Mouse (Mus musculus) Patski (cell line): Measurements from ENCODE around the gene M1ap. TPM values are rescaled to one million over a fixed set of nuclear protein-coding genes. Genes with fewer than 3 reads are reported as not detected.

Experiments
- ATAC-seq: fragments of 100-300 bp; one replicate; pipeline ENCODE4 v1.8.0; 2021
- CTCF ChIA-PET: fragments of 350-600 bp; sonication (Branson Sonifier 250); formaldehyde crosslinking; loops from one replicate; lab custom pipeline; 2022; ENCODE audit warnings: inconsistent platforms; lab: Charles Lee
- POLR2A ChIA-PET: fragments of 350-600 bp; sonication (Branson Sonifier 250); formaldehyde crosslinking; loops from one replicate; lab custom pipeline; 2022; ENCODE audit warnings: antibody characterized with exemption, inconsistent platforms; lab: Charles Lee
- DNase-seq: peaks from one replicate; pipeline ENCODE4 v3.0.0-alpha.2; 2011; ENCODE audit warnings: low read depth, low spot score
- H3K27me3 ChIP-seq: fragments of 371-371 bp; one replicate; pipeline ENCODE4 v1.5.1; 2021
- CTCF ChIP-seq: fragments of 100-300 bp; IDR thresholded peaks from one replicate; pipeline ENCODE4 v1.5.1; 2021
- in situ Hi-C: fragments of 300-500 bp; cut with MboI; formaldehyde crosslinking; loops from 3 replicates; pipeline ENCODE4 v1.11.1; 2018; ENCODE audit warnings: low pct_unique_long_range_greater_than_20kb, mixed read lengths
- polyA plus RNA-seq: library from polyadenylated mRNA; unstranded; gene quantifications from one replicate; pipeline ENCODE4 v1.2.3, GENCODE M21; 2021

Gene M1ap
- polyA plus RNA-seq, 1 experiment from 2014 or later = not detected

DNA sequence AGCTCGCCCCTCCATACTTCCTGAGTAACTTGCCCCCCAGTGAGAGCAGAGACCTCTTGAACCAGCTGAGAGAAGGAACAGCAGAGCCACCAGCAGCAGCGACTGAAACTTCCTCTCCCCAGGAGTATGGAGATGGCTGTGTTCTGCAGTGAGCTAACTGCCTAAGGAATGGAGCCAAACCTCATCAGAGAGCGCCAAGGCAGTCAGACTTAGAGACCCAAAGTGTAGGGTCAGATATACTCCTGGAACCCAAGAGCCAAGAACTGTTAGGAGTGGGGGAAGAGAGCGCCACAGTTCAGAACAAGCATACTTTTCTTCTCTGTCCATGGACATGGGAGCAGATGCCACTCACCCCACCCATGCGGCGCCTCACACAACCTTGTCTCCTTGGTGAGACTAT lies 119.7 kb downstream of the M1ap start:
- CTCF ChIA-PET = interaction anchor here (1.4 kb wide), 1 partner anchor 12 kb away, joined by 4 read pairs; the partner anchor contains the start of genes Aup1 and Htra2
- ATAC-seq = no peak

GRCm38 (mm10) chr6:83068221-83068620 lies 121.5 kb downstream of the M1ap start:
- CTCF ChIA-PET = no interaction called here
- TF ChIP-seq CTCF = no peak
- DNase-seq (no peak), ATAC-seq (no peak)
- H3K27me3 ChIP-seq = peaks cover 53% of the 10 kb centered on the region
- in situ Hi-C loops = no loop called here
- POLR2A ChIA-PET = no interaction called here

More for the DNA sequence above, 119.7 kb downstream of the M1ap start:
- TF ChIP-seq CTCF = no peak
- H3K27me3 ChIP-seq = peaks cover 43% of the 10 kb centered on the region
- DNase-seq = no peak
- in situ Hi-C loops = no loop called here
- POLR2A ChIA-PET = no interaction called here

DNA sequence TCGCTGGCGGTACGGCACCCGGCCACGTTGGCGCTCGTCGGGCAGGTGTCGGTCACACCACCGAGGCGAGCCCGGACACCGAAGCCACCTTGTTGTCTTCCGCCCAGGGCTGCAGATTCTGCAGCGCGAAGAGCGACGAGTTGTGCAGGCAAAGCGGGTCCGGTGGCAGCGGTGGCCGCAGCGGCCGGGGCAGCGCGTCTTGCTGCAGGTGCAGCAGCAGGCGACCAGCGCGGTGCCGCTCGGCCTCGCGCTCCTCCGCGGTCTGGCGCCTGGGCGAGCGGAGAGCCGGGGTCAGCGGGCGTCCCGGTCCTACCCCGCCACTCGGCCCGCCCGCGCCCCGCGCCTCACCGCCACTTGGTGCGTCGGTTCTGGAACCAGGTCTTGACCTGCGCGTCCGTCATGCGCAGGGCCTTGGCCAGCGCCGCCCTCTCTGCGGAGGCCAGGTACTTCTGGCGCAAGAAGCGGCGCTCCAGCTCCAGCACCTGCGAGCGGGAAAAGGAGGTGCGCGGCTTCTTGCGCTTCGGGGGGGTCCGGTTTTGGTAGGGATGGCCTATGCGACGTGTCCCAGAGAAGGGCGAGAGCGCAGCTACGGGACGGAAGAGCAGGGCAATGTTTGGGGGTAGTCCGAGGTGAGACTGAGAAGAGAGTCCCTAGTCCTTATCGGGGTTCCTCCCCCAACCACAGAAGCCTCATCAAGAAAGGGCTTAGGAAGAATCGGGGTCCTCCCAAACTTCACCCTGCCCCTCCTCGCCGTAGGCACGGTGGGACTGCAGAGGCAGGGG lies 122.2 kb downstream of the M1ap start:
- in situ Hi-C loops = no loop called here
- ChIA-PET POLR2A (interaction anchor here (0.5 to 0.6 kb wide), 2 partner anchors 8 to 36 kb away, joined by 3 to 4 read pairs; no protein-coding TSS in a partner anchor), CTCF (no interaction called here)
- H3K27me3 ChIP-seq = peaks cover 54% of the 10 kb centered on the region
- TF ChIP-seq CTCF = no peak
- ATAC-seq (no peak), DNase-seq (no peak)

GRCm38 (mm10) chr6:83069488-83070246 lies 123.0 kb downstream of the M1ap start:
- ChIA-PET CTCF (no interaction called here), POLR2A (interaction anchor here (0.5 kb wide), 1 partner anchor 35 kb away, joined by 4 read pairs; no protein-coding TSS in a partner anchor)
- ATAC-seq (no peak), DNase-seq (no peak)
- in situ Hi-C loops = no loop called here
- no peak for TF ChIP-seq CTCF
- H3K27me3 ChIP-seq = peaks cover 57% of the 10 kb centered on the region

DNA sequence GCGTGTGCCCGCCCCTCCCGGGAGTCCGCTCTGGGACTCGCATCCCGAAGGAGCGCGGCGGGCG lies 123.4 kb downstream of the M1ap start, which contains the start of gene Tlx2:
Gene Tlx2, minus strand, starts transcription at position 47 of the 64 bp plus-strand sequence.
- H3K27me3 ChIP-seq = peaks cover 57% of the 10 kb centered on the region
- TF ChIP-seq CTCF = no peak
- in situ Hi-C loops = no loop called here
- no peak for ATAC-seq
- DNase-seq = no peak
- ChIA-PET CTCF (no interaction called here), POLR2A (no interaction called here)

GRCm38 (mm10) chr6:83070311-83071219 lies 123.9 kb downstream of the M1ap start:
- no peak for DNase-seq
- ChIA-PET POLR2A (no interaction called here), CTCF (no interaction called here)
- ATAC-seq = no peak
- H3K27me3 ChIP-seq = peaks cover 57% of the 10 kb centered on the region
- in situ Hi-C loops = no loop called here
- no peak for TF ChIP-seq CTCF

GRCm38 (mm10) chr6:83071220-83071619 lies 124.5 kb downstream of the M1ap start:
- H3K27me3 ChIP-seq = peaks cover 57% of the 10 kb centered on the region
- no peak for ATAC-seq
- no peak for DNase-seq

DNA sequence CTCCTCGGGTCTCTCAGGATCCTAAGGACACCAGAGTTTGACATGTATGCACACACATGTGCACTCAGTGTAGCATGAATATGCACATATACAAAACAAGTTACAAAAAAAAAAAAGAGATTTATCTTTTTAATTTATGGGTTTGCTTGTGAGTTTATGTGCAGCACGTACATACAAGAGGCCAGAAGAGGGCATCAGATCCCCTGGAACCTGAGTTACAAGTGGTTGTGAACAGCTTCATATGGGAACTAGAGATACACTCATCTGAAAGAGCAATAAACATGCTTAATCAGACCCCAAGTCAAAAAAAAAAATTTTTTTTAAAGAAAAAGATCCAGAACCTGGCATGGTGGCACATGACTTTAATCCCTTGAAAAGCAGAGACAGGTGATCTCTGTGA lies 128.3 kb downstream of the M1ap start:
- POLR2A ChIA-PET = no interaction called here
- CTCF ChIA-PET = interaction anchor here (0.7 to 2.4 kb wide), 4 partner anchors 26 to 78 kb away, joined by 3 to 15 read pairs (median 7); partner anchors contain the start of genes Ccdc142 and Gm42688

More at GRCm38 (mm10) chr6:83071220-83071619, 124.5 kb downstream of the M1ap start:
- ChIA-PET POLR2A (no interaction called here), CTCF (no interaction called here)
- in situ Hi-C loops = no loop called here
- no peak for TF ChIP-seq CTCF

DNA sequence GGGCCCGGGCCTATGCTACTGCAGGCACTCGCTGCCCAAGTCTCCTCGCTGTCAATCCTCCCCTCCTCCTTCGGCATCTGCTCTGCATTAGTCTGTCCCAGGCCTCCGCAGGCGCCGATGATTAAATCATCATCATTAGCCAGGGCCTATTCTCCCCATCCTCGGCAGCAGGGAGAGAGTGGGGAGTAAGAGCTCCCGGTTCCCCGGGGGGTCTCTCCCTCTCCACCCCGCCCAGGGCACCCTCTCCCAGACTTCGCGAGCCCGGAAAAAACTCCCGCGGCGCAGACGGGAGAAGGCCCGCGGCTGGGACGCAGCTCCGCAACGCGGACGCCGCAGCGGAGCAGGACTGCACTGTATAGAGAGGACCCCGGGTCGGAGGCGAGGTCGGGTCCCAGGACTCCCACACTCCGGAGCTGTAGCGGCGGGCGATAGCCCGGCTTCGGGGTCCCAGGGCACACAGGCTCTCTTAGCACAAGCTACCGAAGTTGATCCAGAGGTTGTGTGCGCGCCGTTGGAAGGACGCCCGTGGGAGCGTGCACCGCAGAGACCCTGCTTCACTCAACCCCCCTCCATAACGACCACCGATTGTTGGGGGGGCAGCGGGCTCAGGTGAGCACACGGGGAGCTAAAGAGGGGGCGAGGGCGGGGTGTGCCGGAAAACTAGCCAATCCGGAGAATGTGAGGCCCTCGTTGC lies 131.1 kb downstream of the M1ap start, which contains the start of gene Pcgf1:
Gene Pcgf1, plus strand, starts transcription at position 240 of the 694 bp plus-strand sequence.
- ChIA-PET POLR2A (interaction anchor here (1.0 to 1.7 kb wide), 7 partner anchors 18 to 81 kb away, joined by 3 to 7 read pairs (median 3); partner anchors contain the start of genes Aup1, Htra2, Rtkn and Wbp1), CTCF (interaction anchor here (0.7 to 1.8 kb wide), 7 partner anchors 9 to 87 kb away, joined by 3 to 13 read pairs (median 4); partner anchors contain the start of genes Ccdc142 and Gm42688)
- in situ Hi-C loops = no loop called here
- no peak for TF ChIP-seq CTCF
- no peak for DNase-seq
- peak; percentile 51 for ATAC-seq
- peaks cover 7% of the 10 kb centered on the region for H3K27me3 ChIP-seq

More for the DNA sequence above, 128.3 kb downstream of the M1ap start:
- no peak for TF ChIP-seq CTCF
- in situ Hi-C loops = no loop called here
- H3K27me3 ChIP-seq = peaks cover 32% of the 10 kb centered on the region
- ATAC-seq (no peak), DNase-seq (no peak)
